Mouse (Mus musculus): ENCODE measurements around the gene Bpifb5.

DNA sequence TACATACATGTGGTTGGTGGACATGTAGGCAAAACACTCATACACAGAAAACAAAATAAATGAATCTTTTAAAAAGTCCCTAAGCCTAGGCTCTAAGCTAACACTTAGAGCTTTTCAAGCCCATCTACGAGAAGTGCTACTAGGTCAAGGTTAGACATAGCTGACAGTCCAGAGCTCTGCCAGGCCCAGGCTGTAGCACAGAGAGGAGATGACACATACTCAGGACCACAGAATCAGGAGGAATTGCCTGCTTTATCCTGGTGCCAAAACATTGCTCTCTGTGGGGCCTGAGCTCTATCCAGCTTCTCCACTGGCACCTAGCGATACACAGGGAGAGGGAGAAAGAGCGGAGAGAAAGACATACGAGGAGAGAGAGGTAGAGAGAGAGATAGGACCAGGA is 30.5 kb upstream of the Bpifb5 start:
- TF ChIP-seq CTCF (IDR thresholded peaks at IDR 0.05; ENCODE audit: extremely low read depth, insufficient read depth, low read length), result no peak
- no peak for TF ChIP-seq POLR2A (IDR thresholded peaks at IDR 0.05; ENCODE audit: extremely low read depth, insufficient read depth, low read length)
